Mouse (Mus musculus): Measurements from ENCODE around the gene Tshz2. TPM values are rescaled to one million over a fixed set of nuclear protein-coding genes. Genes with fewer than 3 reads are reported as not detected.
"Not testable (repeated sequence)": the region's sequence is repeated elsewhere in the genome, so short reads cannot be mapped to it uniquely, and the experiment has no call there.

The Tshz2 gene
- 1.3 and 1.9 TPM in 2 replicates for polyA plus RNA-seq (2014; fragmentation: Nextera tagmentation; extraction: Ambion mirVana)

DNA sequence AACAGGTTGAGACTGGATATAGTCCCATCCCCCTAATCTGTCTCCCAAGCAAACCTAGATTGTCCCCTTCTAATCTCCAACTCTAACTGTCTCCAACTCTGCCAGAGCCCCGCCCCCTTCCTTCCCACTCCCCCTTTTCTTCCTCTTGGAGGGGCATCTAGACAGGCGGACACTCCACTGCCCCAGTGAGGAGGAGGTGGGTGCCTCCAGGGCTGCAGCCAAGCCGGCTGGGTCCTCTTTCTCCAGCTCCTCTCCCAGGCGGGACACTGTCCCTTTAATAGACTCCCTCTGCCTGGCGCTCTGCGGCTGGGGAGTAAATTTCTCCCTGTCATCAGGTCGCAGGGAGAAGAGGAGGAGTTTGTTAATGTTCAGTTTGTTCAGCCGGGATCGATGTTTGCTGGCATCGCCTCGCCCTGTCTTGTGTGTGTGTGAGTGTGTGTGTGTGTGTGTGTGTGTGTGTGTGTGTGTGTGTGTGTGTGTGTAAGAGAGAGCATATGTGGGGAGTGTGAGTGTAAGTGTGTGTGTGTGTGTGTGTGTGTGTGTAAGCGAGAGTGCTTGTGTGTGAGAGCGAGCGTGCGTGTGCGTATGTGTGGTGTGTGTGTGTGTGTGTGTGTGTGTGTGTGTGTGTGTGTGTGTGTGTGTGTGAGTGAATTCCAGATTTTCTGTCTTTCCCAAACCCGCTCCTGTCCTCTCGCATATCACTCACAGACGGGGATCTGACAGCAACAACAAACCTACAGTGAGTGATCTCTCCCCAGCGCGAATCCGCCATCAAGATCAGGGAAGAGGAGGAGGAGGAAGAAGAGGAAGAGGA, at the start of gene Tshz2:
Tshz2 (plus strand) TSS at position 676 of the 814 bp plus-strand sequence.
- H3K4me3 ChIP-seq (ENCODE audit: low read depth, low read length): peak within 1 kb of the TSS; percentile 59
- H3K9me3 ChIP-seq (ENCODE audit: control insufficient read depth, low read length): no peaks in the 10 kb centered on the region
- peaks cover 3% of the 10 kb centered on the region; the same call in 1 of the 2 replicates for H3K4me1 ChIP-seq (ENCODE audit: control insufficient read depth, insufficient read depth, low read length)
- H3K27ac ChIP-seq (ENCODE audit: low read depth, low read length): no peak within 1 kb of the TSS
- no peaks in the 10 kb centered on the region for H3K36me3 ChIP-seq (ENCODE audit: control insufficient read depth, insufficient read depth, low read length)
- H3K27me3 ChIP-seq (ENCODE audit: control insufficient read depth, insufficient read depth, low read length): peaks cover 2% of the 10 kb centered on the region; the same call in 1 of the 2 replicates
- WGBS: 0% methylated on average over 22 of the region's 22 CpGs
- DNase-seq (ENCODE audit: low spot score, missing footprints): peak; percentile 91
- H3K9ac ChIP-seq (ENCODE audit: low read length): peak within 1 kb of the TSS; percentile 77
- peak; percentile 86 for ATAC-seq (ENCODE audit: low FRiP score)
- peak within 1 kb of the TSS; percentile 99 for H3K4me2 ChIP-seq

DNA sequence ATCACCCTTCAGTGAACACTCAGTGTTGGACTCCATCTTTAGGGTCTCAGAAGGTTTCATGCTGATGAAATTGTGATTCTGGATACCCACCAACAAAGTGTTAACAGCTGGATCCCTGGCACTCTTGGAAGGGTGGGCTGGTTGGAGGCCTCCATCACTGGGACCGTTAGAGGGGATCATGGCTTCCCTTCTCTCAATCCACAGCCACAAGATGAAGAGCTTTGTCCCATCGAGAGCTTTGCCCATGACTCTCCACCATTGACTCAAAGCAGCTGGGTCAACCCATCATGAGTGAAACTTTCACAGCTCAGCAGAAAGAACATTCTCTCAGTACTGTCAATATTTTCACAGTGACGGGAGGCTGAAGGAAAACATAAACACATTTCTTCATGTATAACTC, 49.3 kb upstream of the Tshz2 start:
- no peak for ATAC-seq (ENCODE audit: low FRiP score)
- no peak overlapping the region for H3K4me2 ChIP-seq
- peak; percentile 76 for DNase-seq (ENCODE audit: low spot score, missing footprints)

DNA sequence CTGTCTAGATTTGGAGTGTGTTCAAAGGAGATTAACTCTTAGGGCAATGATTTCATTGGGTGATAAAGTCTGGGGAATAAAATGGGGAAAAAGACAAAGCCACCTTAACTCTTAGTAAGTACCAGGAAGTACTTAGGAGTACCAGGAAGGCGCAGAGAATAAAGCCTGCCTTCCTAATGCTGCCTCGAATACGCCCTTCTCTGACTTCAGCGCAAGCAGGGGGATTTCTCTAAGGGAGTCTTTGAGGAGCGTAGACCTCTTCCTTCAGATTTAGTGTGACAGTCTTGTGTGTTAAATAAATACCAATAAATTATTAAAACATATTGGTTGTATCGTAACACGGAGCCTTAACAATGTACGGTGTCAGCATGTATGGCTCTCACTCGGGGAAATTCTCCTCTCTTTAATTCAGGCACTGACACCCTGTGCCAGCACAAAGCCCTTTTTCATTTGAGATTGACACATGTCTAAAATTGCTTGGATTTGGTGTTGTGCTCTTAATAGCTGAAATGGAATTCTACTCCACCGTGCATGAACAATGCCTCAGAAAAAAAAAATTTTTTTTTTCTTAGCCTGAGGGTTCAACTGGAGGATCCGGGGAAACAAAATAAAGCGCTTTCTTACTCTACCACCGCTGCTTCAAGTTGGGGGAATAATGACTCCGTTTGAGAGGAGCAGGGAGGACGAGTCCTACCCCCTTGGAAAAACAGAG, 47.9 kb upstream of the Tshz2 start:
- DNase-seq (ENCODE audit: low spot score, missing footprints): peak; percentile 77
- H3K36me3 ChIP-seq (ENCODE audit: control insufficient read depth, insufficient read depth, low read length): no peaks in the 10 kb centered on the region
- H3K9me3 ChIP-seq (ENCODE audit: control insufficient read depth, low read length): no peaks in the 10 kb centered on the region
- no peak for ATAC-seq (ENCODE audit: low FRiP score)
- H3K4me1 ChIP-seq (ENCODE audit: control insufficient read depth, insufficient read depth, low read length): peaks cover 6% of the 10 kb centered on the region
- no peak overlapping the region for H3K27ac ChIP-seq (ENCODE audit: low read depth, low read length)
- H3K4me2 ChIP-seq: no peak overlapping the region
- no peak overlapping the region for H3K9ac ChIP-seq (ENCODE audit: low read length)
- H3K27me3 ChIP-seq (ENCODE audit: control insufficient read depth, insufficient read depth, low read length): no peaks in the 10 kb centered on the region
- H3K4me3 ChIP-seq (ENCODE audit: low read depth, low read length): no peak overlapping the region
- WGBS: 65% methylated on average over 15 of the region's 15 CpGs

More for the DNA sequence above, 49.3 kb upstream of the Tshz2 start:
- Histone ChIP-seq H3K9ac (ENCODE audit: low read length) (no peak overlapping the region), H3K4me3 (ENCODE audit: low read depth, low read length) (no peak overlapping the region), H3K4me1 (ENCODE audit: control insufficient read depth, insufficient read depth, low read length) (peaks cover 6% of the 10 kb centered on the region), H3K27ac (ENCODE audit: low read depth, low read length) (no peak overlapping the region), H3K9me3 (ENCODE audit: control insufficient read depth, low read length) (no peaks in the 10 kb centered on the region), H3K36me3 (ENCODE audit: control insufficient read depth, insufficient read depth, low read length) (no peaks in the 10 kb centered on the region), H3K27me3 (ENCODE audit: control insufficient read depth, insufficient read depth, low read length) (no peaks in the 10 kb centered on the region)
- 83% methylated on average over 3 of the region's 3 CpGs for WGBS

DNA sequence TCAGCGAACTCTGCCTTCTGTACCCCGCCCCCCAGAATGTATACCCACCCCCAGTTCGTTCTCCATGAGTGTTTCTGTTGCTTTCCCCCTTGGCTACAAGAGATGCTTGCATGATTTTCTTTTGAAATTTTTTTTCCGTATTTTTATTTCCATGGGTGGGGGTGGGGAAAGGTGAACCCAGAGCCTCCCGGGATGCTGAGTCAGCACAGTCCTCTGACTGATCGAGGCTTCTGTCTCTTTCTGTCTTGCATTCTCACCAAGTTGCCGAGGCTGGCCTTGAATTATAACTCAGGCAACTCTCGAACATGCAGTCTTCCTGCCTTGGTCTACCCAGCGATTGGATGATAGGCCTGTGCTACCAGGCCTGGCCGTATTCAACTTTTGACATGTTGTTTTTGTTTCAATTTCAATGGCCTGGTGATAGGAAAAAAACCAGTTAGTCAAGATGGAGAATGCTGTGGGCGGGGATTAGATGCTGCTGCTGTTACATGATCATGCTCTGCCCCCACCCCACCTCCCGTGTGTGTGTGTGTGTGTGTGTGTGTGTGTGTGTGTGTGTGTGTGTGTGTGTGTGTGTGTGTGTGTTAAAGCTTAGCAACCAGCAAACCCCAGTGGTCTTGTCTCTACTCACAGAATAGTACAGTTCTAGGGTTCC, 47.1 kb upstream of the Tshz2 start:
- Histone ChIP-seq H3K36me3 (ENCODE audit: control insufficient read depth, insufficient read depth, low read length) (no peaks in the 10 kb centered on the region), H3K4me1 (ENCODE audit: control insufficient read depth, insufficient read depth, low read length) (peaks cover 6% of the 10 kb centered on the region), H3K4me3 (ENCODE audit: low read depth, low read length) (no peak overlapping the region), H3K9me3 (ENCODE audit: control insufficient read depth, low read length) (no peaks in the 10 kb centered on the region), H3K27me3 (ENCODE audit: control insufficient read depth, insufficient read depth, low read length) (no peaks in the 10 kb centered on the region), H3K27ac (ENCODE audit: low read depth, low read length) (no peak overlapping the region), H3K4me2 (no peak overlapping the region), H3K9ac (ENCODE audit: low read length) (no peak overlapping the region)
- ATAC-seq (ENCODE audit: low FRiP score) (no peak), DNase-seq (ENCODE audit: low spot score, missing footprints) (peak; percentile 47)
- WGBS: 85% methylated on average over 12 of the region's 12 CpGs

DNA sequence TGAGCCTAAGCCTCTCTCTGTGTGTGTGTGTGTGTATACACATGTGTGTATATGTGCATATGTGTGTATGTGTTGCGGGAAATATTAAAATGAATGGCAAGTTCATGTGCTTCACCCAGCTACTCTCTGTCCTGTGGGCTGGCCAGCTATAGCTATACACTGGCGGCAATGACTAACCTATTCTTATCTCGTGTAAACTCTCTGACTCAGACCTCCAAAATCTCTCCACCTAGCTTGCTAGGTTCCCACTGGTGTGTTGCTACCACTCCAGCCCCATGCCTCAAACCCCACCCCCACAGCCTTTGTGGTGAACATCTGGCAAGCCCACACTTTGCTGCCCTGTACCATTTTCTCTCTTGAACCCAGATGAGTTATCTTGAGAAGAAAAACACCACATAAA, 46.1 kb upstream of the Tshz2 start:
- no peak overlapping the region for H3K27ac ChIP-seq (ENCODE audit: low read depth, low read length)
- ATAC-seq (ENCODE audit: low FRiP score) (no peak), DNase-seq (ENCODE audit: low spot score, missing footprints) (peak; percentile 47)
- peaks cover 6% of the 10 kb centered on the region for H3K4me1 ChIP-seq (ENCODE audit: control insufficient read depth, insufficient read depth, low read length)
- H3K9me3 ChIP-seq (ENCODE audit: control insufficient read depth, low read length): no peaks in the 10 kb centered on the region
- no peak overlapping the region for H3K9ac ChIP-seq (ENCODE audit: low read length)
- WGBS: 95% methylated on average over 3 of the region's 3 CpGs
- no peak overlapping the region for H3K4me2 ChIP-seq
- no peaks in the 10 kb centered on the region for H3K27me3 ChIP-seq (ENCODE audit: control insufficient read depth, insufficient read depth, low read length)
- H3K4me3 ChIP-seq (ENCODE audit: low read depth, low read length): no peak overlapping the region
- H3K36me3 ChIP-seq (ENCODE audit: control insufficient read depth, insufficient read depth, low read length): no peaks in the 10 kb centered on the region

DNA sequence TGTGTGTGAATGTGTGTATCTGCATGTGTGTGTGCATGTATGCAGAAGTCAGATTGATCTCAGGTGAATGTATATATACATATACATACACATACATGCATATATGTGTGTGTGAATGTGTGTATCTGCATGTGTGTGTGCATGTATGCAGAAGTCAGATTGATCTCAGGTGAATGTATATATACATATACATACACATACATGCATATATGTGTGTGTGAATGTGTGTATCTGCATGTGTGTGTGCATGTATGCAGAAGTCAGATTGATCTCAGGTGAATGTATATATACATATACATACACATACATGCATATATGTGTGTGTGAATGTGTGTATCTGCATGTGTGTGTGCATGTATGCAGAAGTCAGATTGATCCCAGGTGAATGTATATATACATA, 45.2 kb upstream of the Tshz2 start, which contains the start of gene Gm11011:
Gm11011 (minus strand) TSS at position 101 of the 400 bp plus-strand sequence.
- H3K4me1 ChIP-seq (ENCODE audit: control insufficient read depth, insufficient read depth, low read length); DNase-seq (ENCODE audit: low spot score, missing footprints); H3K4me2 ChIP-seq; H3K9ac ChIP-seq (ENCODE audit: low read length); H3K27me3 ChIP-seq (ENCODE audit: control insufficient read depth, insufficient read depth, low read length); H3K9me3 ChIP-seq (ENCODE audit: control insufficient read depth, low read length); H3K27ac ChIP-seq (ENCODE audit: low read depth, low read length); H3K4me3 ChIP-seq (ENCODE audit: low read depth, low read length); H3K36me3 ChIP-seq (ENCODE audit: control insufficient read depth, insufficient read depth, low read length); ATAC-seq (ENCODE audit: low FRiP score): not testable (repeated sequence)

DNA sequence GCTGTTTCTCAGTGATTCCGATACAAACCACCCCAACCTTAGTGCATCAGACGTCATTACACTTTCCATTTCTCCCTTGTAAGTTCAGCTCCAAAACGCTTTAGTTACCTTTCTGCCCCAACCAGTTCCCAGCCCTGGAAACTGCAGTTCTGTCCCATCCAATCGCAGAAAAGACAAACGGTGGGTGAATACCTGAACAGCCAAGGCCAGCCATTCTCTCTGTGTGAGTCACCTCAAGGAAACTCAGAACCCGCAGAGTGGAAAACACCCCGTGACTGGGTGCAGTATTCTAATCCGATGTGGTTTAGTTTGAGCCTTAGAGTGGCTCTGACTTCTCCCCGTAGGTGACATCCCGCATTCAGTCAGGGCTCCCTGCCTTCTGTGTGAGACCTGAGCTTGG, 43.1 kb upstream of the Tshz2 start:
- no peak overlapping the region for H3K4me2 ChIP-seq
- H3K9ac ChIP-seq (ENCODE audit: low read length): no peak overlapping the region
- 89% methylated on average over 10 of the region's 10 CpGs for WGBS
- ATAC-seq (ENCODE audit: low FRiP score) (no peak), DNase-seq (ENCODE audit: low spot score, missing footprints) (peak; percentile 80)
- H3K4me3 ChIP-seq (ENCODE audit: low read depth, low read length): no peak overlapping the region
- H3K4me1 ChIP-seq (ENCODE audit: control insufficient read depth, insufficient read depth, low read length): peaks cover 4% of the 10 kb centered on the region
- H3K36me3 ChIP-seq (ENCODE audit: control insufficient read depth, insufficient read depth, low read length): no peaks in the 10 kb centered on the region
- H3K9me3 ChIP-seq (ENCODE audit: control insufficient read depth, low read length): no peaks in the 10 kb centered on the region
- H3K27me3 ChIP-seq (ENCODE audit: control insufficient read depth, insufficient read depth, low read length): no peaks in the 10 kb centered on the region
- no peak overlapping the region for H3K27ac ChIP-seq (ENCODE audit: low read depth, low read length)

DNA sequence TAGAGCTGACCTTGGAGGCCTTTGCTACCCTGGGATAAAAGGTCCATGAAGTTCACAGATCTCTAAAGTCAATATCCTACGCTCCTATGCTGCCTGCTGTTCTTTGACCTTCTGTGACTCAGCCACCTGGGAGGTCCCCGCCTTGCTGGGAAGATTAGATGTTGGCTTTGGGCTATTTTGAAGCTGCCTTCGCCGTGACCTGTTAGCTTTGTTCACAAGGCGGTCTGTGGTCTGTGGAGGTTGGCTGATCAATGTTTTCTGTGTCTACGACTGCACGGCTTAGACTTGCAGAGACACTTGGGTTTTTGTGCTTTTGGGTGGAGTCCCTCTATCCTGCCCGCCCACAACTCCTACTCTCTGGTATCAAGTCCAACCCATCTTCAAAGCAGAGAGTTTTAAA, 42.4 kb upstream of the Tshz2 start:
- H3K4me3 ChIP-seq (ENCODE audit: low read depth, low read length): no peak overlapping the region
- H3K9ac ChIP-seq (ENCODE audit: low read length): no peak overlapping the region
- DNase-seq (ENCODE audit: low spot score, missing footprints) (no peak), ATAC-seq (ENCODE audit: low FRiP score) (no peak)
- H3K9me3 ChIP-seq (ENCODE audit: control insufficient read depth, low read length): no peaks in the 10 kb centered on the region
- WGBS: 70% methylated on average over 8 of the region's 8 CpGs
- no peaks in the 10 kb centered on the region for H3K36me3 ChIP-seq (ENCODE audit: control insufficient read depth, insufficient read depth, low read length)
- no peak overlapping the region for H3K27ac ChIP-seq (ENCODE audit: low read depth, low read length)
- H3K4me2 ChIP-seq: no peak overlapping the region
- H3K27me3 ChIP-seq (ENCODE audit: control insufficient read depth, insufficient read depth, low read length): no peaks in the 10 kb centered on the region
- no peaks in the 10 kb centered on the region for H3K4me1 ChIP-seq (ENCODE audit: control insufficient read depth, insufficient read depth, low read length)

DNA sequence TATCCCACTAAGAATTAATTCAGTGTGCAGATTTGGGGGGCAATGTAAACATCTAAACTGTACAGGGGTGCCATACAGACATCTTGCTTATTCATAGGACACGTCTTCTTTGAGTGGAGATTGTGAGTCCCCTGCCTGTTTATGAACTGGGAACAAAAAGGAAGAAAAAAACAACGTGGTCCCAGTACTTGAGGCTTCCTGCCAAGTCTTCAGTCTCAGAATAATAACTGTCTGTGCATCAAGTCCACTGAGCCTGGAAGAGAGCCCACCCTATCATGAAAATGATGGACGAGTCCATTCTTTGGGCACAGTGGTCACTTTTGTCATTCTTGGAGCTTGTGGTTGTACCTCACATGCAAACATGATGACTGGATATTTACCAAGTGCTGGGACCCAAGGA, 39.1 kb upstream of the Tshz2 start:
- no peak for ATAC-seq (ENCODE audit: low FRiP score)
- H3K4me1 ChIP-seq (ENCODE audit: control insufficient read depth, insufficient read depth, low read length): no peaks in the 10 kb centered on the region
- no peaks in the 10 kb centered on the region for H3K36me3 ChIP-seq (ENCODE audit: control insufficient read depth, insufficient read depth, low read length)
- no peak overlapping the region for H3K9ac ChIP-seq (ENCODE audit: low read length)
- no peak overlapping the region for H3K27ac ChIP-seq (ENCODE audit: low read depth, low read length)
- DNase-seq (ENCODE audit: low spot score, missing footprints): no peak
- no peaks in the 10 kb centered on the region for H3K27me3 ChIP-seq (ENCODE audit: control insufficient read depth, insufficient read depth, low read length)
- H3K4me2 ChIP-seq: no peak overlapping the region
- WGBS: 82% methylated on average over 3 of the region's 3 CpGs
- H3K9me3 ChIP-seq (ENCODE audit: control insufficient read depth, low read length): no peaks in the 10 kb centered on the region
- no peak overlapping the region for H3K4me3 ChIP-seq (ENCODE audit: low read depth, low read length)

All from midbrain, embryonic 11.5 days (tissue).